Mouse (Mus musculus): ENCODE data around the gene Bsg. TPM values are rescaled to one million over a fixed set of nuclear protein-coding genes. Genes with fewer than 3 reads are reported as not detected.
A peak's percentile ranks its signal among the peaks of the same experiment; 100 is the strongest.

Bsg gene
- polyA plus RNA-seq, 1 experiment from 2014 or later = 1,079 TPM

- no peak overlapping the region for H3K27ac ChIP-seq
- no peak for DNase-seq (ENCODE audit: low spot score)
- H3K36me3 ChIP-seq (ENCODE audit: insufficient read depth, low read length) = peaks cover 24% of the 10 kb centered on the region
- no peak overlapping the region for H3K4me3 ChIP-seq (replicated peaks; ENCODE audit: low read depth, low read length)
- no peak overlapping the region for H3K9ac ChIP-seq (ENCODE audit: low read depth, low read length)
- no peaks in the 10 kb centered on the region for H3K9me3 ChIP-seq (replicated peaks; ENCODE audit: low read length)
- no peaks in the 10 kb centered on the region for H3K27me3 ChIP-seq (ENCODE audit: insufficient read depth, low read length)
- no peak overlapping the region for H3K4me2 ChIP-seq (ENCODE audit: low read length)
- 90% methylated on average over 1 of the region's 1 CpGs for WGBS
- peak; percentile 58 for TF ChIP-seq CTCF (IDR thresholded peaks at IDR 0.05; ENCODE audit: low read depth)
- ATAC-seq (replicated peaks; ENCODE audit: low FRiP score, low read depth) = no peak
- H3K4me1 ChIP-seq (replicated peaks; ENCODE audit: insufficient read depth, low read length) = no peaks in the 10 kb centered on the region
Observed at GRCm38 (mm10) chr10:79732500-79732899, 28.2 kb downstream of the Bsg start.

GRCm38 (mm10) chr10:79733847-79734246, 29.6 kb downstream of the Bsg start:
- H3K9me3 ChIP-seq (replicated peaks; ENCODE audit: low read length) = 0 out of 2 replicates have a peak, but pooled peaks cover 1% of the 10 kb centered on the region
- no peak overlapping the region for H3K4me3 ChIP-seq (replicated peaks; ENCODE audit: low read depth, low read length)
- no peak for DNase-seq (ENCODE audit: low spot score)
- TF ChIP-seq CTCF (IDR thresholded peaks at IDR 0.05; ENCODE audit: low read depth) = no peak
- no peak overlapping the region for H3K9ac ChIP-seq (ENCODE audit: low read depth, low read length)
- H3K27me3 ChIP-seq (ENCODE audit: insufficient read depth, low read length) = no peaks in the 10 kb centered on the region
- ATAC-seq (replicated peaks; ENCODE audit: low FRiP score, low read depth) = no peak
- no peak overlapping the region for H3K4me2 ChIP-seq (ENCODE audit: low read length)
- 90% methylated on average over 15 of the region's 15 CpGs for WGBS
- H3K27ac ChIP-seq = no peak overlapping the region
- peaks cover 37% of the 10 kb centered on the region for H3K36me3 ChIP-seq (ENCODE audit: insufficient read depth, low read length)
- H3K4me1 ChIP-seq (replicated peaks; ENCODE audit: insufficient read depth, low read length) = no peaks in the 10 kb centered on the region

GRCm38 (mm10) chr10:79735361-79735760, 31.1 kb downstream of the Bsg start:
- Histone ChIP-seq H3K27me3 (ENCODE audit: insufficient read depth, low read length) (no peaks in the 10 kb centered on the region), H3K36me3 (ENCODE audit: insufficient read depth, low read length) (peaks cover 52% of the 10 kb centered on the region), H3K9ac (ENCODE audit: low read depth, low read length) (no peak overlapping the region), H3K27ac (no peak overlapping the region), H3K9me3 (replicated peaks; ENCODE audit: low read length) (0 out of 2 replicates have a peak, but pooled peaks cover 6% of the 10 kb centered on the region), H3K4me3 (replicated peaks; ENCODE audit: low read depth, low read length) (no peak overlapping the region), H3K4me2 (ENCODE audit: low read length) (peak overlapping the region; percentile 37), H3K4me1 (replicated peaks; ENCODE audit: insufficient read depth, low read length) (no peaks in the 10 kb centered on the region)
- WGBS = 48% methylated on average over 43 of the region's 52 CpGs
- DNase-seq (ENCODE audit: low spot score) (no peak), ATAC-seq (replicated peaks; ENCODE audit: low FRiP score, low read depth) (no peak)
- TF ChIP-seq CTCF (IDR thresholded peaks at IDR 0.05; ENCODE audit: low read depth) = peak; percentile 30; the same call in 1 of the 2 replicates

- peaks cover 66% of the 10 kb centered on the region for H3K36me3 ChIP-seq (ENCODE audit: insufficient read depth, low read length)
- H3K9me3 ChIP-seq (replicated peaks; ENCODE audit: low read length) = 0 out of 2 replicates have a peak, but pooled peaks cover 6% of the 10 kb centered on the region
- no peak for TF ChIP-seq CTCF (IDR thresholded peaks at IDR 0.05; ENCODE audit: low read depth)
- ATAC-seq (replicated peaks; ENCODE audit: low FRiP score, low read depth) (no peak), DNase-seq (ENCODE audit: low spot score) (no peak)
- H3K4me3 ChIP-seq (replicated peaks; ENCODE audit: low read depth, low read length) = no peak overlapping the region
- no peak overlapping the region for H3K27ac ChIP-seq
- WGBS = 72% methylated on average over 14 of the region's 14 CpGs
- no peak overlapping the region for H3K9ac ChIP-seq (ENCODE audit: low read depth, low read length)
- H3K27me3 ChIP-seq (ENCODE audit: insufficient read depth, low read length) = no peaks in the 10 kb centered on the region
- H3K4me1 ChIP-seq (replicated peaks; ENCODE audit: insufficient read depth, low read length) = no peaks in the 10 kb centered on the region
- no peak overlapping the region for H3K4me2 ChIP-seq (ENCODE audit: low read length)
Observed at GRCm38 (mm10) chr10:79736706-79737105, 32.4 kb downstream of the Bsg start.

- peaks cover 77% of the 10 kb centered on the region for H3K36me3 ChIP-seq (ENCODE audit: insufficient read depth, low read length)
- no peaks in the 10 kb centered on the region for H3K4me1 ChIP-seq (replicated peaks; ENCODE audit: insufficient read depth, low read length)
- ATAC-seq (replicated peaks; ENCODE audit: low FRiP score, low read depth) = no peak
- no peaks in the 10 kb centered on the region for H3K27me3 ChIP-seq (ENCODE audit: insufficient read depth, low read length)
- TF ChIP-seq CTCF (IDR thresholded peaks at IDR 0.05; ENCODE audit: low read depth) = peak; percentile 39; the same call in 1 of the 2 replicates
- WGBS = 92% methylated on average over 10 of the region's 10 CpGs
- no peak overlapping the region for H3K27ac ChIP-seq
- no peak overlapping the region for H3K4me2 ChIP-seq (ENCODE audit: low read length)
- no peak overlapping the region for H3K9ac ChIP-seq (ENCODE audit: low read depth, low read length)
- H3K9me3 ChIP-seq (replicated peaks; ENCODE audit: low read length) = 0 out of 2 replicates have a peak, but pooled peaks cover 6% of the 10 kb centered on the region
- no peak for DNase-seq (ENCODE audit: low spot score)
- no peak overlapping the region for H3K4me3 ChIP-seq (replicated peaks; ENCODE audit: low read depth, low read length)
Observed at GRCm38 (mm10) chr10:79738259-79738658, 34.0 kb downstream of the Bsg start.

- ATAC-seq (replicated peaks; ENCODE audit: low FRiP score, low read depth) (no peak), DNase-seq (ENCODE audit: low spot score) (no peak)
- Histone ChIP-seq H3K9me3 (replicated peaks; ENCODE audit: low read length) (0 out of 2 replicates have a peak, but pooled peaks cover 6% of the 10 kb centered on the region), H3K27ac (no peak overlapping the region), H3K36me3 (ENCODE audit: insufficient read depth, low read length) (peaks cover 81% of the 10 kb centered on the region), H3K4me2 (ENCODE audit: low read length) (no peak overlapping the region), H3K9ac (ENCODE audit: low read depth, low read length) (no peak overlapping the region), H3K4me1 (replicated peaks; ENCODE audit: insufficient read depth, low read length) (no peaks in the 10 kb centered on the region), H3K27me3 (ENCODE audit: insufficient read depth, low read length) (no peaks in the 10 kb centered on the region), H3K4me3 (replicated peaks; ENCODE audit: low read depth, low read length) (no peak overlapping the region)
- TF ChIP-seq CTCF (IDR thresholded peaks at IDR 0.05; ENCODE audit: low read depth) = no peak
- 97% methylated on average over 28 of the region's 28 CpGs for whole genome bisulfite sequencing
Observed at GRCm38 (mm10) chr10:79739234-79739633, 34.9 kb downstream of the Bsg start.

GRCm38 (mm10) chr10:79740863-79741262, 36.6 kb downstream of the Bsg start:
- WGBS = 80% methylated on average over 11 of the region's 11 CpGs
- 0 out of 2 replicates have a peak, but pooled peaks cover 2% of the 10 kb centered on the region for H3K4me1 ChIP-seq (replicated peaks; ENCODE audit: insufficient read depth, low read length)
- H3K36me3 ChIP-seq (ENCODE audit: insufficient read depth, low read length) = peaks cover 82% of the 10 kb centered on the region
- no peak overlapping the region for H3K4me2 ChIP-seq (ENCODE audit: low read length)
- ATAC-seq (replicated peaks; ENCODE audit: low FRiP score, low read depth) (no peak), DNase-seq (ENCODE audit: low spot score) (no peak)
- no peaks in the 10 kb centered on the region for H3K27me3 ChIP-seq (ENCODE audit: insufficient read depth, low read length)
- TF ChIP-seq CTCF (IDR thresholded peaks at IDR 0.05; ENCODE audit: low read depth) = peak; percentile 6; the same call in 1 of the 2 replicates
- H3K27ac ChIP-seq = no peak overlapping the region
- 0 out of 2 replicates have a peak, but pooled peaks cover 6% of the 10 kb centered on the region for H3K9me3 ChIP-seq (replicated peaks; ENCODE audit: low read length)
- no peak overlapping the region for H3K4me3 ChIP-seq (replicated peaks; ENCODE audit: low read depth, low read length)
- no peak overlapping the region for H3K9ac ChIP-seq (ENCODE audit: low read depth, low read length)

Measured in kidney, postnatal 0 days (tissue).